Mouse (Mus musculus): ENCODE measurements around the gene Gm11009. TPM values are rescaled to one million over a fixed set of nuclear protein-coding genes. Genes with fewer than 3 reads are reported as not detected.
"Not testable (repeated sequence)": the region's sequence is repeated elsewhere in the genome, so short reads cannot be mapped to it uniquely, and the experiment has no call there.

Gene Gm11009
- not detected for total RNA-seq (2021)

GRCm38 (mm10) chr2:176319394-176319793 lies at the start of gene Gm11009:
Gene Gm11009, minus strand, starts transcription at chr2:176319494.
- intact Hi-C loops (cut with DNase I); DNase-seq: not testable (repeated sequence)

Other genes with a start within 250 kb of the Gm11009 start
- gene Gm2004, start 169.7 kb downstream of the Gm11009 start, total RNA-seq (2021): 10 to 100 TPM; 19.5 to 21.3 TPM
- gene 2210418O10Rik, start 92.9 kb downstream of the Gm11009 start, total RNA-seq (2021): 1 to 10 TPM; 3.2 to 3.9 TPM
- 10 to 100 TPM; 23.4 to 26.0 TPM for gene Gm14435, start 104.1 kb upstream of the Gm11009 start, total RNA-seq (2021)
- under 1 TPM in 1 of 2 experiments, not detected in 1; 0.57 TPM for gene Gm14434, start 167.3 kb upstream of the Gm11009 start, total RNA-seq (2021)
- not detected for gene Zfp967, start 201.6 kb upstream of the Gm11009 start, total RNA-seq (2021)

Measured in heart, postnatal 36 days (tissue).